Mouse (Mus musculus) intestine, embryonic 14.5 days (tissue): ENCODE data around the gene Slco1a5. TPM values are rescaled to one million over a fixed set of nuclear protein-coding genes. Genes with fewer than 3 reads are reported as not detected.

Experiments used
- ATAC-seq: fragments of 200-750 bp; cut with Nextera tagmentation; replicated peaks from 2 replicates; pipeline ENCODE4 v1.8.0; 2017; ENCODE audit warnings: low read depth, moderate number of reproducible peaks, moderate TSS enrichment, moderate library complexity; ENCODE audit not compliant: low FRiP score, low TSS enrichment
- DNase-seq: peaks from one replicate; pipeline ENCODE4 v3.0.0-alpha.2; 2018; ENCODE audit warnings: low spot score
- H3K27ac ChIP-seq: fragments of 300-500 bp; sonication (generic); 2 replicates; pipeline ENCODE4 v1.5.1; 2014; ENCODE audit warnings: low read depth, mild to moderate bottlenecking, control low read depth
- H3K27me3 ChIP-seq: fragments of 300-500 bp; sonication (generic); replicated peaks from 2 replicates; pipeline ENCODE4 v1.6.1; 2014; ENCODE audit warnings: low read length, control low read depth; ENCODE audit not compliant: control insufficient read depth, insufficient read depth
- H3K36me3 ChIP-seq: fragments of 300-500 bp; sonication (generic); 2 replicates; pipeline ENCODE4 v1.6.1; 2014; ENCODE audit warnings: low read length, control low read depth; ENCODE audit not compliant: control insufficient read depth, insufficient read depth
- H3K4me1 ChIP-seq: fragments of 300-500 bp; sonication (generic); replicated peaks from 2 replicates; pipeline ENCODE4 v1.6.1; 2014; ENCODE audit warnings: low read length, control low read depth, mixed read lengths; ENCODE audit not compliant: control insufficient read depth, insufficient read depth
- H3K4me2 ChIP-seq: fragments of 300-500 bp; sonication (generic); 2 replicates; pipeline ENCODE4 v1.6.1; 2014; ENCODE audit warnings: low read length
- H3K4me3 ChIP-seq: fragments of 300-500 bp; sonication (generic); 2 replicates; pipeline ENCODE4 v1.5.1; 2014; ENCODE audit warnings: low read depth, low read length, control low read depth, mixed read lengths
- H3K9ac ChIP-seq: fragments of 300-500 bp; sonication (generic); 2 replicates; pipeline ENCODE4 v1.6.1; 2014; ENCODE audit warnings: mild to moderate bottlenecking, low read length
- H3K9me3 ChIP-seq: fragments of 300-500 bp; sonication (generic); 2 replicates; pipeline ENCODE4 v1.6.1; 2016; ENCODE audit warnings: low read length, control low read depth; ENCODE audit not compliant: control insufficient read depth
- WGBS: fragments of 180-500 bp; shearing (Covaris S2); extraction: QIAGEN DNeasy Blood & Tissue Kit; methylation state at CpG from one replicate; pipeline ENCODE4 v1.1.7; 2014; 5-methylcytosine and 5-hydroxymethylcytosine counted together
- polyA plus RNA-seq: library from polyadenylated mRNA; unstranded; fragments of >200 nt; fragmentation: Nextera tagmentation; extraction: Ambion mirVana; gene quantifications from 2 replicates; pipeline ENCODE4 v1.2.1, GENCODE M21; 2014

Slco1a5 gene
- polyA plus RNA-seq, 1 experiment from 2014 or later, result not detected

DNA sequence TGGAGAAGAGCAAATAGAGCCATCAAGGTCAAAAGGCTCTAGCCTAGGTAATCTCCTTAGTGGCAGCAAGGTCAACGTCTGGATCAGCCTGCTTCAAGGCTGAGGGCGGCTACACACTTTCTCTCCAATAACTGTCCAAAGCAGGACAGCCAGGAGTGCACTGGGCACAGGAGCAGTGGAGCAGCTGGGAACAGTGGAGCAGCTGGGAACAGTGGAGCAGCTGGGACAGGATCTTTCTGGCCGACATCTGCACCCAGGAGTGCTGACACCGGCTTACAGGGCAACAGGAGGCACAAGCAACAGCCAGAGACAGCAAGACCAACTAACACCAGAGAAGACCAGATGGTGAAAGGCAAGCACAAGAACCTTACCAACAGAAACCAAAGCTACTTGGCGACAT, 77.7 kb downstream of the Slco1a5 start:
- ATAC-seq, result no peak

DNA sequence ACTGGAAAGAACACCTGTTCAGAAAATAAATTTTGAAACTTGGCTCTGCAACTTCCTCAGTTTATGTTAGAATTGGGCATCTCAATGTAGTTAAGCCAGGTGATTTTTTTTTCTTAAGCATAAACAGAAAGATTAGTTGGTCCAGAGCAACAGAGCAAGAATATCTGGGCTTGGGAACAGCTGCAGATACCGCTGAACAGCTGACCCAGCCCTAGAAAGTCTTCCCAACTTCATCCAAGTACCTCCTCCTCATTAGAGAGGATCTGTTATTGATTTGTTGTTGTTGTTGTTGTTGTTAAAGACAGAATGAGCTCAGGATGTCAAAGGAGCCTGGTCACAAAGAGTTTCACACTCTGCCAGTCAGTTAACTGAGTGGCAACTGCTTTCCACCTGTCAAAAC, 83.3 kb downstream of the Slco1a5 start:
- no peak for DNase-seq
- Histone ChIP-seq H3K36me3 (no peaks in the 10 kb centered on the region), H3K4me3 (no peak overlapping the region), H3K9ac (no peak overlapping the region), H3K4me1 (no peaks in the 10 kb centered on the region), H3K27ac (no peak overlapping the region), H3K4me2 (no peak overlapping the region), H3K9me3 (no peaks in the 10 kb centered on the region), H3K27me3 (no peaks in the 10 kb centered on the region)
- 76% methylated on average over 1 of the region's 1 CpGs for WGBS
- no peak for ATAC-seq

More for the DNA sequence above, 77.7 kb downstream of the Slco1a5 start:
- no peak for DNase-seq
- Histone ChIP-seq H3K4me1 (no peaks in the 10 kb centered on the region), H3K9me3 (no peaks in the 10 kb centered on the region), H3K27me3 (no peaks in the 10 kb centered on the region), H3K9ac (no peak overlapping the region), H3K36me3 (no peaks in the 10 kb centered on the region), H3K4me3 (no peak overlapping the region), H3K4me2 (no peak overlapping the region), H3K27ac (no peak overlapping the region)
- WGBS, result 78% methylated on average over 5 of the region's 5 CpGs

DNA sequence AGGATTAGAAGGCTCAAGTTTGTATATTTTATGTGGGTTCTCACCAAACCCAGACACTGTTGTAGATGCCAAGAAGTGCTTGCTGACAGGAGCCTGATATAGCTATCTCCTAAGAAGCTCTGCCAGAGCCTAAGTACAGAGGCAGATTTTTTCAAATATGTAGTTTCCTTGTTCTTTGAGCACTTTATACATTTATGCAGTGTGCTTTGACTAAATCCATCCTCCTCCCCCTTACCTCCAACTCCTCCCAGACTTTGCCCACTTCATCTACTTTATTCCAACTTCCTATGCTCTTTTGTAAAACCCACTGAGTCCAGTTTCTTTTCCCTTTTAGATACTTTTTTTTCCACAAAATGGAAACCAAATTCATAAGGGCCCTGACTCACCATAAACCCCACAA, 102.6 kb downstream of the Slco1a5 start:
- Histone ChIP-seq H3K27ac (no peak overlapping the region), H3K27me3 (no peaks in the 10 kb centered on the region), H3K36me3 (no peaks in the 10 kb centered on the region), H3K4me3 (no peak overlapping the region), H3K4me1 (no peaks in the 10 kb centered on the region), H3K4me2 (no peak overlapping the region), H3K9ac (no peak overlapping the region), H3K9me3 (no peaks in the 10 kb centered on the region)
- ATAC-seq (no peak), DNase-seq (no peak)

DNA sequence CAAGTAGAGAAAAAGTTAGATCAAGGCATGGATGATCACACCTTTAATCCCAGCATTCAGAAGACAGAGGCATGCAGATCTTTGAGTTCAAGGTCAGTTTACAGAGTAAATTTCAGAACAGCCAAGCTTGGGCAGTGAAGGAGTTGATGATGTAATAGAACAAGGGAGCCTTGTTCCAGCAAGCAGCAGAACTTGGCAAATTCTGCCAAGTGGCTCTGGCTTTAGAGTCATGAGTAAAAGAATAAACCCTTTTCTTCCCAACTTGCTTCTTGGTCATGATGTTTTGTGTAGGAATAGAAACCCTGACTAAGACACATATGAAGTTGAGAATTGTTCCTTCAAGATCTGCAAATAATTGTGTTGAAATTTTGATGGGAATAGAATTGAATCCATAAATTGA, 111.0 kb downstream of the Slco1a5 start:
- Histone ChIP-seq H3K4me1 (no peaks in the 10 kb centered on the region), H3K9me3 (no peaks in the 10 kb centered on the region), H3K27ac (no peak overlapping the region), H3K4me2 (no peak overlapping the region), H3K9ac (no peak overlapping the region), H3K27me3 (no peaks in the 10 kb centered on the region), H3K36me3 (no peaks in the 10 kb centered on the region), H3K4me3 (no peak overlapping the region)
- DNase-seq (no peak), ATAC-seq (no peak)

DNA sequence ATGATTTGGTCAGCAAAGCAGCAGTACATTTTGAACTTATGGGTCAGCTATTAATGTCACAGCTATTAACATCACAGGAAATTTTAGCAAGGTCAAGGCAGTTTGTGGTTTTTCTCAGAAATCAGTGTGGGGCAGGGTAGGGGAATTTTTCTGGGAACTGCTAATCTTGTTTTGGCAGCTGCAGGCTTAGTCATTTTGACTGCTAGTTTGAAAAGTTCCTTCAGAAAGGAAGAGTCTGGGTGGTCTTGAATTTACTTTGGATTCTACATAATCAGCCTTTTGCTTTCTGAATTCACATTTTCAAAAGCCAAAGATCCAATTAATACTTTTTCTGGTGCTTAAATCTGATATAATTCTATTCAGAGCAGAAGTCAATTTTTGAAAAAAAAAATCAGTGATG, 113.0 kb downstream of the Slco1a5 start:
- ATAC-seq (no peak), DNase-seq (no peak)
- Histone ChIP-seq H3K4me2 (no peak overlapping the region), H3K9me3 (no peaks in the 10 kb centered on the region), H3K27me3 (no peaks in the 10 kb centered on the region), H3K9ac (no peak overlapping the region), H3K36me3 (no peaks in the 10 kb centered on the region), H3K27ac (no peak overlapping the region), H3K4me3 (no peak overlapping the region), H3K4me1 (no peaks in the 10 kb centered on the region)

DNA sequence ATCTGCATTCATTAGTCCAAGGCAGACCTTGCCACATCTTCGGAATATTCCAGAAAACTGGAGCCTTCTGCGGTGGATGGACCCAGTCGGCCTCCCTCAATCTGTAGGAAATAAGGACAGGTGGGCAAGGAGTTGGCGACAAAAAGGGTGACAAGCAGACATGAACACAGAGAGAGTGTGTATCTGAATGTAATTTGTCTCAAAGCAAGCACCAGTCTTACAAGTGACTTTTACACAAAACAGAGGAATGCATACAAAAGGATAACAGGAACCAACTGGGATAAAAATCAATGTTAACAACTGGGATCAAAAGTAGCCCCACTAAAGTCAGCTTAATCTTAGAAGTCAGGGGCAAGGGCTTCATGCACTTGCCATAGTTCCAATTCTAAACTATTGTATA, 114.4 kb downstream of the Slco1a5 start, which contains the start of gene Slco1a6:
Slco1a6 (minus strand) TSS at position 101 of the 400 bp plus-strand sequence.
- H3K36me3 ChIP-seq, result no peaks in the 10 kb centered on the region
- H3K4me2 ChIP-seq, result no peak within 1 kb of the TSS
- no peaks in the 10 kb centered on the region for H3K27me3 ChIP-seq
- no peak within 1 kb of the TSS for H3K9ac ChIP-seq
- H3K9me3 ChIP-seq, result no peaks in the 10 kb centered on the region
- H3K4me1 ChIP-seq, result no peaks in the 10 kb centered on the region
- ATAC-seq, result no peak
- 88% methylated on average over 4 of the region's 4 CpGs for WGBS
- DNase-seq, result no peak
- H3K4me3 ChIP-seq, result no peak within 1 kb of the TSS
- no peak within 1 kb of the TSS for H3K27ac ChIP-seq

DNA sequence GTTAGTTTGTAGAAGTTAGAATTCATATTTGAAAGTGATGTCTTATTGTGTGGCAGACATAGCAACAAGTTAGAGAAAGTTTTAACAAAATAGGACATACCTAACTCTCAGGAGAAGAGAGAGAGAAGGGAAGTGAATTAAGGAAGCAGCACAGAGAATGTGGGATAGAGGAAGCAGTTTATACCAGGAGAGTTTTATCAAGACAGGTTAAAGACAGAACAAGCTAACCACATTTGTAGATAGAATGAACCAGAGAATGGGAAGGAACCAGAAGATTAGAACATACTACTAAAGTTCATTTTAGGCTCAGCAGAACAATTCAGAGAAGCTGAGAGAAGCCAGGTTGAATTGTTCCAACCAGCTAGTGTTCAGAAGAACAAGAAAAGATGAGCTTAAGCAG, 122.3 kb downstream of the Slco1a5 start:
- DNase-seq (no peak), ATAC-seq (no peak)
- Histone ChIP-seq H3K36me3 (no peaks in the 10 kb centered on the region), H3K9ac (no peak overlapping the region), H3K4me1 (no peaks in the 10 kb centered on the region), H3K4me2 (no peak overlapping the region), H3K9me3 (no peaks in the 10 kb centered on the region), H3K4me3 (no peak overlapping the region), H3K27me3 (no peaks in the 10 kb centered on the region), H3K27ac (no peak overlapping the region)

DNA sequence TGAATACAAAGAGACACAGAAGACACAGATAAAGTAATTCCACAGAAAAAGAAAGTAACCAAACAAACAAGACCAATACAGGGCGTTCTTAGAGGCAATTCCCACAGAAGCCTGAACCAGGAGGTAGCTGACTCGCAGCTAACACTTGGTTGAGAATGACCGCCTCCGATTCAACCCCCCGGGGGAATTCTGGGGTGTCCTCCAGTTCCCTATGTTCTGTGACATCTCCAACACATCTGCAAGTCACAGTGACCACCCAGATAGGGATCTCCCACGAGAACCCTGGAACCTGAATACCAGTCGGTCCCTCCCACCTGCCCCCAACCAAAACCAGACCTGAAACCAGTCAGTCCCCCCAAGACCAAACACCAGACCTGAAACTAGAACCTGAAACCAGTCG, 128.5 kb downstream of the Slco1a5 start:
- Histone ChIP-seq H3K4me2 (no peak overlapping the region), H3K27me3 (no peaks in the 10 kb centered on the region), H3K4me3 (no peak overlapping the region), H3K4me1 (no peaks in the 10 kb centered on the region), H3K9me3 (no peaks in the 10 kb centered on the region), H3K9ac (no peak overlapping the region), H3K27ac (no peak overlapping the region), H3K36me3 (no peaks in the 10 kb centered on the region)
- no peak for ATAC-seq
- no peak for DNase-seq
- WGBS, result 85% methylated on average over 8 of the region's 8 CpGs

DNA sequence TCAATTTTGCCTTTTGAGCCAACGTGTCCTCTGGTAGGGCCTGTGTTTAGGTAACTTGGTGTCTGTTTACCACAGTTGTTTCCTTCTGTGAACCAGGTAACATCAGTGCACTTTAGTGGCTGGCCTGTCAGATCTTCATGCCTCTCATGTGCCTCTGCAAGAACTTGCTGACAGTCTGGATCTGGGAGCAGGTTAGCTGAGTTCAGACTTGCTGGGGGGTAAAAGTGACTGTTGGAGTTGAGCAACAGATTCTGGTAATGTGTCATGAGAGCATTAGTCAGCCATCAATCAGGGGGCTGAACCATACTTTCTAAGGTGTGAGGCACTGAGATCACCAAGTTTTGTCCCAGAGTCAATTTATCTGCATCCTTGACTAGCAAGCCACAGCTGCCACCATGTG, 130.8 kb downstream of the Slco1a5 start:
- no peak overlapping the region for H3K4me3 ChIP-seq
- H3K36me3 ChIP-seq, result no peaks in the 10 kb centered on the region
- H3K9me3 ChIP-seq, result no peaks in the 10 kb centered on the region
- no peak for DNase-seq
- H3K4me2 ChIP-seq, result no peak overlapping the region
- H3K9ac ChIP-seq, result no peak overlapping the region
- 68% methylated on average over 1 of the region's 1 CpGs for WGBS
- no peaks in the 10 kb centered on the region for H3K4me1 ChIP-seq
- ATAC-seq, result no peak
- H3K27me3 ChIP-seq, result no peaks in the 10 kb centered on the region
- no peak overlapping the region for H3K27ac ChIP-seq
